Mouse (Mus musculus) kidney, postnatal 36 days (tissue): ENCODE data around the gene Rbm20.

Experiments used
- DNase-seq, 2 experiments: peaks; one replicate each; pipeline ENCODE4 v3.0.0; 2021 to 2022; ENCODE audit warnings: mixed read lengths in 2 of 2

Gene Rbm20

DNA sequence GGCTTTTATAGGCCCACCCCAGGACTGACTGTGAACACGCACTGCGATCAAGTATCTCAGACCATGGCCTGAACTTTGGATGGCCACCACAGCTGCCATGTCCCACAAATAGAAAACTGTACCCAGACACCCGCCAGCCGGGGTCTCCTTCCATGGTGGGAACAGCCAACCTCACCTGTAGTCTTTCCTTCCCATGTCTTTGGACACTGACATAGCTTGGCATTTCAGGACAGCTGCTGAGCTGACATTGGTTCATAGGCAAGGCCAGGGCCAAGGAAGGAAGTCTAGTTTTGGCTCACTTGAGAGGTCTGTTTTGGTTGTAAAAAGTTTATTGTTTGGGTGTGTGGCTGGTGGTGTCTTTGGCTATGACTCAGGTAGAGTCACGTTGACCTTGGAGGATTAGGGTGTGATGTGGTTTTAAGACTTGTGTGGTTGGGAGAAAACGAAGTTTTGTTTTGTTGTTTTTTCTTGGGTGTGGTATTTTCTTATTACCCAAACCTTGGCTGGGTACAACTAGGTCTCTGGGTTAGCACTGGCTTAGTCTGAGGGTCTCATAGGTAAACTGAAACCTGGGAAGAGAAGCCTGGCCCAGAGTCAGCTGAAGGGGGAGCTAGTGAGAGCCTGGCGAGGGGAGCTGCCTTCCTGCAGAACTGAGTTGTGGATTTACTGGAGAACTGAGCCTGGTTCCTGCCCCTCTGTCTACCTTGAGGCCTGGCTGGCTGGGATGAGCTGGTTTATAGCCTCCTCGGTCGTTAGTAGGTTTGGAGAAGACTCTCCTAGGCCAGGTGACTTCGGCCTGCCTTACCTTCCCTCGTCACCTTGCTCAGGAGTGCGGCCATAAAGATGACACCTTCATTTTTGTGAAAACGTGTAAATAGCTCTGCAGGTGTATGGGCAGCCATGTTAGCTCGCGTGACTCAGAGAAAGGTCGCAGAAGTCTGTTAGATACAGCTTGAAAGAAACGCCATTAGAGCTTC, 83.3 kb downstream of the Rbm20 start:
- no peak for DNase-seq

DNA sequence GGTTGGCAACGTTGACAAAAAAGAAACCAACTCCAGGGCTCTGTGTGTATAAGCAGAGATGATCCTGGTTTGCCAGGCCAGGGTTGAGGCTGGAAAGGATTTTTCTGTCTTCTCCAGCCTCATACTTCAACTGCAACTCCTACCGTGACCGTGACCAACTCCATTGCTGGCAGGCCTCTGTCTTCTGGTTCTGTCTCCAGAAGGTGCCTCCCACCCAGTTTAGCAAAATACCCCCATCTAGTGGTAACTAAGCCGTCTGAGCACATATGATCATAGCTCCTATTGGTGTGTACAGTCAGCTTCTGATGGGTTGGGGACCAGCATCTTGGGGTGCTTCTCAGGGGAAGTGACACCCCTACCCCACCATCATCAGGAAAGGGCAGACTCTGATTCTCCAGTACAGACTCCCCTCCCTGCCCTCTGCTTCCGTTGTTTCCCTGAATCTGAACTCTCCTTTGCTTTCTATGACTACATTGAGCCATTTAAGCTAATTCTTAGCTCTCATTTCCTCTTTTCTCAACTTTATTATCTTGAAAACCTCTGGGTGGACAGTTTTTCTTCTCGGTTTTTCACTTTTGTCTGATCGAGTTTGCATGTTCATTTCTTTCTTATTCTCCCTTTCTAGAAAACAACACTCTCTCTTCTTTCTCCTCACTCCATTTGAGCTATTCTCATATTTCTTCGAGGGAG, 85.8 kb downstream of the Rbm20 start:
- no peak for DNase-seq

DNA sequence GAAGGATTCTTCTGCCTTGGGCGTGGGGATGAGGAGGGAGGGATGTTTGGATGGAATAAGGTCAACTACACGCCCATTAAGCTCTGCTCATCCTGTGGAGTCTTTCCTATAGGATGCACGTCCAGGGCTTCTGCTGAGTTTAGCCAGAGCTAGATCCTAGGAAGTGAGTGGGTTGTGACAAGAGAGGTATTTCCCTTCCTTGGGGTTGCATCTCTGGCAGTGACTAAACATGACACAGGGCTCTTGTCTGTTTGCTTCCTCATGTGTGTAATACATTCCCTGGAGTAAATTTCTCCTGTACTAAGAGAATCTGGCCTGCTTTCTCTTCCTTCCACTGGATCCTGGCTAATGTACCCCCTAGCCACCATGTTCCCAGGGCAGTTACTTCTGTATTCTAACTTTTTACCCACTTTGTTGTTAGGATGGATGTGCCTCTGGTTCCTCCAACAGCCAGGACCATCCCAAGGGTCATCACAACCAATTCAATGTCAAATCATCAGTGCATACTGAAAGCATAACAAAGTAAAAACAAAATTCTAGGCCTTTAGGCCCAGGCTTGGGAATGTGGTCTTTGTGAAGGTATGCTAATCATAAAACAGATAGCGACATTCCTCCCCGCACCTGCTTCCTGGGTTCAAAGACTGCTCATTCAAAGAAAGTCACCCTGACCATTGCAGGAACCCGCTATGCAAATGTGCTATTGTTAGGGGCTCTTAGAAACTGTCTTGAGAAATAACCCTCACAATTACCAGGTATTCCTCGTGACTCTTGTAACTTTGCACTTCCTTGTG, 87.8 kb downstream of the Rbm20 start:
- DNase-seq, result no peak

DNA sequence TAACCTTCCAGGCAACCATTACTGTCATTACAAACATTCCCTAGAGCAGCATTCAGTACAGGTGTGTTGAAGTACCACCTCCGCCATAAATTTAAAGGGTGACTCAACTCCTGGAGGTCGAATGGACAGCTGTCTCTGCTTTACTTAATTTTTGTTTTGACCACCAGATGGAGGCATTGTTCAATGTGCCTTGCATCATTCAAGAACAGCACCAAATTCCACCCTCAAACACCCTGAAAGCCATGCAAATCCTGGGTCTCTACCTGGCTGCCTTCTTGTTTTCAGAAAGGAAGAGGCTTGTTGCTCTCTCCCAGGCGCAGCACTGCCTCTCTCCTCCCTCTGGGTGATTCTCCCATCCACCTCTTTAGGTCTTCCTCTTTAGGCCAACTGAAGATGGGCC, 91.4 kb downstream of the Rbm20 start:
- DNase-seq, result peak; percentile 32 to 65

DNA sequence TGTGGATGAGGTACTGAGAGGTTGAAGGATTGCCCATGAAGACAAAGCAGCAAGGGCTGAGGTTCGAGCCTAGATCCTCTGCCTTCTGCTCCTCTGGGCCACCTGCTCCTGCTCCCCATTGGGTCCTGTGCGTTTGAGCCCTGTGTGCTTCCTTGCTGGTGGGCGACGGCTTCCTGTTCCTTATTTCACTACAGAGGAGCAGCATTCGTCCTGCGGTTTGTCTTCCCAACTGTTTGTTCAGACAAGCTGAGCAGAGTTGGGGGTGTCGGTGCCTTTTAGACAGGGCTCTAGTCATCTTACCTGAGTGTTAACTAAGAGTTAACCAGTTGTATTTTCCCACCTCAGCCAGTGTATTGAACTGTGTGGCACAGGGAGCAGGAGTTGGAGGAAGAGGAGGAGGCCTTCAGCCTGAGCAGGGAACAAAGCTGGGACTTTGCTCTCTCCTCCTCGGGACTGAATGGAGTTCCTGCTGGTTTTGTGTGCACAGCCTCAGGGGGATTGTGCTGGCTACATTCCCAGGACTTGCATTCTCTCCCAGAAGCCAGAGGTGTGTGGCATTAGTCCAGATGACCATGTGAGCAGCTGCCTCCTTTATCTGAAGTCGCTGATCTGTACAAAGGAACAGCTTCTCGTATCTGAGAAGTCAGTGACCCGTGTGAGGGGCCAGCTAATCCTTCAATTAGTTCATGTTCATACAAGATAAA, 97.0 kb downstream of the Rbm20 start:
- DNase-seq, result peak; percentile 84 to 89

DNA sequence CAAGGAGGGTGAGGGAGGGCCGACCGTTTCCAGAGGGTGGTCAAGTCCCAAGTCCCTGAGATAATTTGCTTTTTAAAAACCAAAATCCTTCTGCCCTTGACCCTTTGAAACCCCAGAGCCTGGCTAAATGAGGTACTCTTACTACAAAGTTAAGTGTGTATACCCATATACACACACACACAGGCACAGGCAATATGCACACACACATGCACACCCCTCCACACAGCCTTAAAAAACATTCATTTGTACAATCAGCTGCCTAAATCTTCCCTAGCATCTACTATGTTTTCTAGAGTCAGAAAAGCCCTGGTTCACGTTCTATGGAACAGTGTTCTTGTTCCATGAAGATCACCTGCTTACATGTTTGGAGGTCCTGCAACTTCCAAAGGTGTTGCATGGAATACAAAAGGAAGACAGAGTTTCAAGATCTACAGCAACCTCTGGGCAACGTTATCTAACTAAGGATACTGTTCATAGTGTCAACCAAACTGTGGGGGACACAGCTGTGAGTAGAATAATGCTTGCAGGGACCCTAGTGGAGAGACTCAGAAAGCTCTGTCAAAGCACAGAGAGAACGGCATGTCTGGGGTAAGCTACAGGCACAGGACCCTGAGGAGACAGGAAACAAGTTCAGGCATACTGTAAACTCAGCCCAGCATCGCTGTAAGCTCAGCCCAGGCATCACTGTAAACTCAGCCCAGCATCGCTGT, 97.7 kb downstream of the Rbm20 start:
- DNase-seq, result no peak

DNA sequence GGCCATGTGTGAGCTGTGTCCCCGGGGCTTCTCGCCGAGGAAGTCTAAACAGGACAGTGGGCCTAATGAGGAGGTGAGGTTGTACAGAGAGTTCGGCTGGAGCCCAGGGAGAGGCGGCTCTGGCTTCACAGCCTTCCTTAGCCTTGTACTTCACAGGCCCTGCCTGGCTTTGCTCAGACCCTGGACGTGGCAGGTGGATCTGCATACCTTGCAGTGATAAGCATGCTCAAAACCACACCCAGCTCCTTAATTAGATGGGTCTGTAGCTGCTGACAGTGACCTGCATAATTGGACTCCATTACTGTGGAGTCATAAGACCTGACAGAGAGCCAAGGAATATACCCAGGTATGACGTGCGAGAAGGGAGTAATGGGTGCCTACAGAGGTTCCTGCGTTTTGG, 102.3 kb downstream of the Rbm20 start:
- no peak for DNase-seq

DNA sequence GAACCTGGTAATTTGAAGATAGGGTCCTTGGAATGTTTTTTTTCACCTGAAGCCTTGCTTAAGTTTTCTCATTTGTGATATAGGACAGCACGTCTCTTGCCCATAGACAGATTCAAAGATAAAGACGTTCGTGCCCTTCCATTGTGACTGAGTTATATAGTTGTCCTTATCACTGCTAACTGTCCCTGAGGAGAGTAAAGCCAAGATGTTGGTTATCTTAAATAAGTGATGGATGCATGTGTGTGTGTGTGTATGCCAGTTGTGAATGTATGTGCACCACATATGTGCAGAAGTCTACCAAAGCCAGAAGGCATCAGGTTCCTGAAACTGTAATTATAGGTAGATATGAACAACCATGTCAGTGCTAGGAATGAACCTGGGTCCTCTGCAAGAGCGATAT, 102.7 kb downstream of the Rbm20 start:
- DNase-seq, result no peak

DNA sequence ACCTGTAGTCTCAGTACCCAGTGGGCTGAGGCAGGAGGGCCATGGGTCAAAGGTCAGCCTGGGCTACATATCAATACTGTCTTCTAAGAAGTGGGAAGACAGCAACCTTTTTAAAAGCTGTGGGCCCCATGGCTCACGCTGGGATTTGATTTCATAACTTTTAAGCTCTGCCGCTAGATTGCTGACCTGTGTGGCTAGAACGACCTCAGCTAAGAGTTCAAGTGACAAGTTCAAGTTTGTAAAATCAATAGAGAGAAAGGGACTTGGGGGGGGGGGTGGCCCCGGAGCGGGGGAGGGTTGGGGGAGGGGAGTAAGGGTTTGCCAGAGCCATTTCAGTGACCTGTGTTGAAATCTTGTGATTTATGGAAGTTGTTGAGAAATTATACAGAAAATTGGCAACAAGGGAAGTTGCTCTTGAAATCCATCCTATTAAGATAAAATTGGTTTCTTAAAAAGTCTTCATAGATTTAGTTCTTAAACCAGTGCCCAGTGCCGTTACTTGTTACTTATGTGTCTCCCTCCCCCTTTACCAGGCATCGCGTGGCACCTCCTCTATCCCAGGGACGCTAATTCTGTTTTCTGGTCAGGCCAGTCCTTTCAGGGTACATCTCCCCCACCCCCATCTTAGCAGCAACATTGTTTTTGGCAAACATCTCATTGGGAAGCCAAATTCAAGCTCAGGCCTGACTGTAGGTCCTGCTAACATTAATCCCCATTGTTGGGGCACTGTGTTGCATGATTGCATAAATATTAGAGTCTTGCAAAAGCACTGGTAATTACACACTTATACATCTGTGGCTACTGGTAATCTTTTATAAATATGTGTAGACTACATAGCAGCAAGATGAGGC, 103.9 kb downstream of the Rbm20 start:
- DNase-seq, result peak; percentile 21 to 38

DNA sequence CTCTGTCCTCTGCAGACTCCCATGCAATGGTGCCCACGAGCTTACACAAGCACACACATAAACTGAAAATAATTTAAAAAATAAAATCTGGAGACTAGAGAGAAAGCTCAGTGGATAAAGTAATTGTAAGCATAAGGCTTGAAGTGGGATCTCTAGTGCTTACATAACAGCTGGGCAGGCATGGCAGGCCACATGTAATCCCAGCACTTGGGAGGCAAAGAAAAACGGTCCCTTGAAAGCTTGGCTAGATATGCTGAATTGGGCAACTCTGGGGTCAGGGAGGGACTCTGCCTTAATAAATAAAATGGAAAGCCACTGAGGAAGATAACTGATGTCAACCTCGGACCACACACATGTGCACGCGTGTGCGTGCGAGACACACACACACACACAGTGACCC, 104.7 kb downstream of the Rbm20 start:
- DNase-seq, result peak in 1 of 2 experiments; percentile 12

DNA sequence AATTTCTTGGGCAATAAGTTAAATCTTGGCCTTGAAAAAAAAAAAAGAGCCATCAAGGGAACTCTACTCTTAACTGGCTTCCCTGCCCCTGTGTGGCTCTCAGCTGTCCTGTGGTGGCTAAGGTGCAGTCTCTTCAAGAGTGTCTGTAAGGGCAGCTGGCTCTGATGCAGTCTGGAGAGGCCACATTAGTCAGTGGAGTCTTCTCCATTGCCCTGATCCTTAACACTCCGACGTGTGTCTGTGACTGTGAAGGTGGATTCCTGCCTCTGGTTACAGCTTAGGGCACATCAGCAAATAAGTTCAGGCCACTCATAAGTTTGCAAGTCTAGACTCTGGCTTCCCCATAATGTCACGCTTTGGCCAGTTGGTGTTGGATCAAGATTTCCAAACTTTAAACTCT, 108.2 kb downstream of the Rbm20 start:
- DNase-seq, result no peak

DNA sequence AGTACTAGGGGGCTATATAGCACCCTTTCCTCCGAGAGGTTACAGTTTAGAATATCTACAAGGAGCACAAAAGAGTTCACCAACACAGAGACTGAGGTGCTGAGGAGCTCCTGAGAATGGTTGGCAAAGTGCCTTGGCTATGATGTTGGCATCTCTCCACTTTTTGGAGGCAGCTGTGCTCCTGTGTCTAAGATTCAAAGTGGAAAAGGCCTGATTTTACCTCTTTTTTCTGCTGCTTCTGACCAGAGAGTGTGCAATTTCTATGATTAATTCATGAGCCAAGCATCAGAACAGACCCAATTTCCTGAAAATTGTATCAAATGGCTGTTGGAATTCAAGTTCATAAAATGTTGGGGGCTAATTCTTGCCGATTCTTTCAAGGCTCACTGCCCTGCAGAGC, 109.1 kb downstream of the Rbm20 start:
- peak in 1 of 2 experiments; percentile 39 for DNase-seq

DNA sequence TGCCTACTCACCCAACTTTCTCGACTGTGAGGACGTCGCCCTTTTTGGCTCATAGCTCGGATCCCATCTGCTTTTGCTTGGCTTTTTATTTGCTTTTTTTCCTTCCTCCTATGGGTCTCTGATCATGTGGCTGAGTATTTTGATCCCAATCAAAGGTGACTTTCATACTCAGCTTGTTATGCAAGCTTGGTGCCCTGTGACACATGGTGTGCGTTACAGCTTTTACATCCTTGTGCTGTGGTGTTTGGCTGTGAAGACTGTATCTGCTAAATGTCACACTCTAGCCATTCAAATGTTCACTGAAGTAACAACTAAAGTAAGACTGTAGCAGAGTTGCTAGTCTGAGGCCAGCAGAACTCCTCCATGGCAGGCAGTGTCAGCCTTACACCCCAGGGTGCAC, 109.7 kb downstream of the Rbm20 start:
- no peak for DNase-seq

DNA sequence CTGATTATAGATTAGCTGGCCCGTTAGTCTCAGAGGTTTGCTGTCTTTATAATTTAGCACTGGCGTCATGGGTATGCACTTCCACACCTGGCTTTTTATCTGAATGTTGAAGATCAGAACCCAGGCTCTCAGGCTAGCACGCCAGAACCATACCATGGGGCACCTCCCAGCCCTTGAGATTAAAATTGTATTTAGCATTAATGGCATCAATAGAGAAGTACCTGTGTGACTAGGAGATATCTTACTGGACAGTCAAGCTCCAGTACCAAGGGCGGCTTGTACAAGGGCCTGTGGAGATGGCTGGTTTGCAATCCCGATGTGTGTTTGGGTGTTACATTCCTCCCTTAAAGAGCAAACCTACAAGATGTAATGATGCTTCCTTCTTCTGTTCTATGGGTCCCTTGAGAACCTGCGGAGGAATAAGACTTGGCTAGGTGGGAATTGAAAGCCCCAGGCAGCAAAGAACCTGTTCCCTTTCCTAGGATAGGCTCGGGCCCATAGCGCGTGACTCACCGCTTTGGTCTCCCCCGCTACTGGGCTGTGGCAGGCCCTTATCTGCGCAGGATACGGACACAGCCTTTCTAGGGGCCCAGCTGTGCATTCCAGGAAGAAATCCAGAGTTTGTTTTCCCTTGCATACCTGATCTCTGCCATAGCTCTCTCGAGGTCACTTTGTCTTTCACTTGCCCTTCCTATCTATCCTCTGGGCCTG, 111.7 kb downstream of the Rbm20 start:
- no peak for DNase-seq

DNA sequence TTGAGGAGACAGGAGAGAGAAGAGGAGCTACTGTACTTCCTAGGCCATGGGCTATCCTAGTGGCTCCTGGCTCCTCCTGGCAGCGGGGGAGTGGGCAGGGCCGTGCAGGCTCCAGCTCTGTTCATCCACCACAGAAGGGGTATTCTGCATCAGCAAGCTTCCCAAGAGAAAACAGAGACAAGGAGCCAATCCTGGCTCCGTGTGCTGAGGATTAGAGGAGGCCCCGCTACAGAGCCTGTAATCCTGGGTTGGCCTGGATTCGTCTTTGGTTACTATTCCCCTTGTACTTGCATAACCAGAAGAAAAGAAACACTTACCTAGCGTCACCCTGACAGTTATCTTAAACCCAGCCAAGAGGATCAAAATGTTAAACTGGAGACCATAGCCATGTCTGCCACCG, 112.5 kb downstream of the Rbm20 start:
- DNase-seq, result no peak

DNA sequence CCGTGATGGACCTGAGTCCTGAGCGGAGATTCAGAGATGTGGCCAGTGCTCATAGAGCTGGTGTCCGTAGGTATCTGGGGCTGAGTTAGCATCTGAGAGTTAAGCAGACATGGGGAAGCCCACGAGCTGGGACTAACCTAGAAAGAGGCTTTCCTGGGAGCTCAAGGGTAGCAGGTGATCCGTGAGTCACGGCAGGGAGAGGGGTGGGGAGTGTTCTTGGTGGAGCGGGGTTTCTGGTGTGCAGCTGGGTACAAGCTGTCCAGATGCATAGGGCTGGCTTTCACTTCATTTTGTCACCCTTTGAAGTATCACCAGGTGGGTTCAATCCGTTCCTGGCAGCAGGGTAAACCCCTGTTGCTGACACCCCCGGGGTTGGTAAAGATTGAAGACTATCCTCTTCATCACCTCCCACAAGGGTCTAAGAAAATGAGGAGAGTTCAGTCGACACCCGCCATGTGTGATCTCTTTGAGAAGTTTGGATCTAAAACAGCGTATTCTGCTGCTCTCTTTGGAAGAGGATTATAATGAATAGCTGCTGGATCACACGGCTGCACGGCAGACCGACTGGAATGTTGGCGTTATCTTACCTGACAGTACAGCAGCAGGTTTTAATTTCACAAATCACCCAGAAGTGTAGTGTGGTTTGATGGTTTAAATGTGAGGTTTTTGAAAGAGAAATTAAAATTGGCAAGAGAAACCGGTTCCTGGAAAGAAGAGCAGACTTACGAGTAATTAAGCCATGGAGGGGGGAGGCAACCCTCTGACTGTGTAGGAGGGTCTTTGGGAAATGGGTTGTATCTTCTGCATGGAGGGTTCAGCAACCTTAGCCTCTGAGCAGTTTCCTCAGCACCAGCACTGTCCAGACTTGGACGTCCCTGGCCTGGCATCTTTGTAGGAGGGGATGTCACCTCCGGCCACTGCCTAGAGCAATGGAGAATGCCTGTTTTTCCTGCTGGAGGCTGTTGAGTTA, 114.9 kb downstream of the Rbm20 start:
- no peak for DNase-seq

DNA sequence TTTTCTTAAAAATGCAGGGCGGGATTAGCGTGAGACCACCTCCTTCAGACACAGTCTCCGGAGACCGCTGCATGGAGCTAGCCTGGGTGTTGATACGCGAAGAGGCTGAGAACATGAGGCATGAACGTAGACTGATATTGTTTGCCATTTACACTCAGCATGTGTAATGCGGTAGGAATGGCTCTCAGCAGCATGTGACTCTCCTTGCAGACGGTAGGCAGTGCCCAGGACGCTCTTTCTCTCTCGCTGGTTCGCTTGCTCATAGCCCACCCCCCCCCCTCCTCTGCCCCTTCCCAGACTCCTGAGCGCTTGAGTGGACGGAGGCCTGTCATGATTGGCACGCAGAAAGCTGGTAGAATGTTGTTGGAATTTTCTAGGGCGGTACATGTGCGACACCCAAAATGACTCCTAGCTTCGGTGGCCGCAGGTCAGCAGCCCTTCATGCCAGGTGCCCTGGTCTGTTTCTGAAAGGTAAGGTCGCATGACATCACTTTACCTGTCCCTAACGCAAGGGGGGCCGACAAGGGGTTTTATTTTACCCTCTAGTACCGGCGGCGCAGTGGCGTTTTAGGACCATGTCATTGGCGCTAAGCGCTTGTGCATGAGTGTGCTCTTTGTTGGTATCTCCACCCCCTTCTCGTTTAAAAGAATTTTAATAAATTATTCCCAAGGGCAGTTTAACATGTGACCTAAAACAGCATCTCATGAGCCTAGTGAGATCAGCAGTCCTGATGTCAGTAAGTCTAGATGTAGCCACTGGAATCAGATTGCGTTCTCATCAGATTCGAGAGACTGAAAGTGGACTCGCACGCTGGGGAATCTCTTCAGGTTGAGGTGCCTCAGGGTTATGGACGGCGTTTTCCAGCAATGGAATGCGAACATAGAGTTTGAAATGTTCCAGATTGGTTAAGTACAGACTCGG, 116.1 kb downstream of the Rbm20 start:
- peak in 1 of 2 experiments; percentile 42 for DNase-seq
